Mouse (Mus musculus): ENCODE measurements around the gene Nrxn2.

DNA sequence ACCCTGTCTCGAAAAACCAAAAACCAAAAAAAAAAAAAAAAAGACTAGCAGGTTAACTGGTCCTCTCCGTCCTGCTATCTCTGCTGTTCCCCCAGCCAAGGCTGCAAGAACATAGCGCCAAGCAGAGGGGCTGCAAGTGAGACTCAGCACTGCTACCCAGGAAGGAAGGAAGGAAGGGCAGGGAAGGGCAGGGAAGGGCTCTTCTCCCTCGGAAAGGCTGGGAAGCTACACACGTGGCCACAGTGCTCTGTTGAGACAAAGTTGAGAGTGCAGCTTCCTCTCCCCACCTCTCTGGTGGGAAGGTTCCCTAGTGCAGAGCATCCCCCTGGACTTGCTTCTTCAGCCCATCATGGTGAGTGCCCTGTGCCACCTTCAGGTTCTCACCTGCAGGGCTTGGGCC lies 53.1 kb downstream of the Nrxn2 start:
- TF ChIP-seq CTCF (IDR thresholded peaks at IDR 0.05; ENCODE audit: control insufficient read depth, insufficient read depth, insufficient read length), result no peak
- TF ChIP-seq MYOD1 (IDR thresholded peaks at IDR 0.05; ENCODE audit: control insufficient read depth, insufficient read length, low read depth), result no peak
- TF ChIP-seq USF1 (IDR thresholded peaks at IDR 0.05; ENCODE audit: low read depth), result no peak
- no peak for TF ChIP-seq FOSL1 (IDR thresholded peaks at IDR 0.05; ENCODE audit: insufficient read depth, low read length, poor library complexity, severe bottlenecking)
- TF ChIP-seq CEBPB (IDR thresholded peaks at IDR 0.05; ENCODE audit: low read depth), result no peak
- no peak for TF ChIP-seq MAX (IDR thresholded peaks at IDR 0.05)
- no peak for TF ChIP-seq MYOG (IDR thresholded peaks at IDR 0.05; ENCODE audit: control insufficient read depth, extremely low read depth, insufficient read length)
